Mouse (Mus musculus) embryonic facial prominence, embryonic 14.5 days (tissue): ENCODE measurements around the gene Mief1. TPM values are rescaled to one million over a fixed set of nuclear protein-coding genes. Genes with fewer than 3 reads are reported as not detected.

ENCODE experiments used
- ATAC-seq: fragments of 200-750 bp; cut with Nextera tagmentation; 2 replicates; pipeline ENCODE4 v1.8.0; 2017; ENCODE audit warnings: low read depth, moderate number of reproducible peaks, moderate TSS enrichment
- DNase-seq: peaks from one replicate; pipeline ENCODE4 v3.0.0-alpha.2; 2015; ENCODE audit warnings: low spot score
- H3K27ac ChIP-seq: fragments of 300-500 bp; sonication (generic); replicated peaks from 2 replicates; pipeline ENCODE4 v1.5.1; 2014; ENCODE audit warnings: low read depth, mild to moderate bottlenecking, low read length, moderate library complexity
- H3K27me3 ChIP-seq: fragments of 300-500 bp; sonication (generic); replicated peaks from 2 replicates; pipeline ENCODE4 v1.6.1; 2014; ENCODE audit warnings: low read length; ENCODE audit not compliant: control insufficient read depth, insufficient read depth
- H3K36me3 ChIP-seq: fragments of 300-500 bp; sonication (generic); 2 replicates; pipeline ENCODE4 v1.6.1; 2014; ENCODE audit warnings: low read length, mixed read lengths; ENCODE audit not compliant: control insufficient read depth, insufficient read depth
- H3K4me1 ChIP-seq: fragments of 300-500 bp; sonication (generic); 2 replicates; pipeline ENCODE4 v1.6.1; 2014; ENCODE audit warnings: antibody characterized with exemption, low read length; ENCODE audit not compliant: control insufficient read depth, insufficient read depth
- H3K4me2 ChIP-seq: fragments of 300-500 bp; sonication (generic); 2 replicates; pipeline ENCODE4 v1.6.1; 2014; ENCODE audit warnings: low read depth, mild to moderate bottlenecking, low read length, moderate library complexity, mixed read lengths
- H3K4me3 ChIP-seq: fragments of 300-500 bp; sonication (generic); 2 replicates; pipeline ENCODE4 v1.5.1; 2014; ENCODE audit warnings: low read depth, mild to moderate bottlenecking, low read length
- H3K9ac ChIP-seq: fragments of 300-500 bp; sonication (generic); 2 replicates; pipeline ENCODE4 v1.6.1; 2014; ENCODE audit warnings: low read depth, mild to moderate bottlenecking, low read length, moderate library complexity, mixed read lengths
- H3K9me3 ChIP-seq: fragments of 300-500 bp; sonication (generic); 2 replicates; pipeline ENCODE4 v1.6.1; 2016; ENCODE audit warnings: low read length; ENCODE audit not compliant: control insufficient read depth
- WGBS: fragments of 180-500 bp; shearing (Covaris S2); extraction: QIAGEN DNeasy Blood & Tissue Kit; methylation state at CpG from one replicate; pipeline ENCODE4 v1.1.7; 2014; 5-methylcytosine and 5-hydroxymethylcytosine counted together
- polyA plus RNA-seq: library from polyadenylated mRNA; unstranded; fragments of >200 nt; fragmentation: Nextera tagmentation; extraction: Ambion mirVana; gene quantifications from 2 replicates; pipeline ENCODE4 v1.2.1, GENCODE M21; 2014

Gene Mief1
- polyA plus RNA-seq, 1 experiment from 2014 or later: 27.9 TPM

DNA sequence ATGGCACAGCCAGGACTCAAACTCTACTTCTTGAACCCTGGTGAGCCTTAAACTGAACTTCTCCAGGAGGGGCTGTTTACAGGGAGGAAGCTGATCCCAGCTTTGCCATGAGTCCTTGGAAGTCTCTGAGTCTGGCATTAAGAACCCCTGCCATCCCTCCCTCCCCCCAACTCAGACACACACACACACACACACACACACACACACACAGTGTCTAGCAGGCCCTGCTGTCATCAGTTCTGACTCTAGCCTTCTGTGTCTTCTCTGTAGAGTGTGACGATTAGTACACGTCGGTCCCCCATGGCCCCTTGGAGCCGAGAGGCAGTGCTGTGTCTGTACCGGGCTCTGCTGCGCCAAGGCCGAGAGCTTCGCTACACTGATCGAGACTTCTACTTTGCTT, 1.7 kb downstream of the Mief1 start, which contains the start of gene AC140267.1:
AC140267.1 (plus strand) TSS at position 301 of the 400 bp plus-strand sequence.
- Histone ChIP-seq H3K4me2 (peak within 1 kb of the TSS; percentile 76), H3K9me3 (no peaks in the 10 kb centered on the region), H3K9ac (peak within 1 kb of the TSS; percentile 89), H3K4me3 (peak within 1 kb of the TSS; percentile 96), H3K27me3 (no peaks in the 10 kb centered on the region), H3K27ac (no peak within 1 kb of the TSS), H3K36me3 (peaks cover 41% of the 10 kb centered on the region), H3K4me1 (peaks cover 3% of the 10 kb centered on the region)
- ATAC-seq (no peak), DNase-seq (no peak)
- WGBS: 94% methylated on average over 9 of the region's 9 CpGs

DNA sequence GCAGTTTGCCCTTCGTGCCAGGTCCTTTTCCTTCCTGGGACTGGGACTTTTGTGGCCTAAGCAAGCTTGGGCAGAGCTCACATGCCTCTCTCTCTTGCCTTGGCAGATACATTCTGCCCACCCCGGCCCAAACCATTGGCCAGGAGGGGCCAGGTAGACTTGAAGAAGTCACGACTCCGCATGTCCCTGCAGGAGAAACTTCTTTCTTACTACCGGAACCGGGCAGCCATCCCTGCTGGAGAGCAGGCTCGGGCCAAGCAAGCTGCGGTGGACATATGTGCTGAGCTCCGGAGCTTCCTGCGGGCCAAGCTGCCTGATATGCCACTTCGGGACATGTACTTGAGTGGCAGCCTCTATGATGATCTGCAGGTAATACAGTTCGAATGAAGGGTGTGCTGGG, 14.3 kb downstream of the Mief1 start:
- no peak overlapping the region for H3K27ac ChIP-seq
- no peak for ATAC-seq
- H3K4me1 ChIP-seq: no peaks in the 10 kb centered on the region
- no peak overlapping the region for H3K9ac ChIP-seq
- DNase-seq: no peak
- no peak overlapping the region for H3K4me2 ChIP-seq
- 93% methylated on average over 12 of the region's 12 CpGs for WGBS
- peaks cover 82% of the 10 kb centered on the region for H3K36me3 ChIP-seq
- no peak overlapping the region for H3K4me3 ChIP-seq
- H3K27me3 ChIP-seq: no peaks in the 10 kb centered on the region
- no peaks in the 10 kb centered on the region for H3K9me3 ChIP-seq

DNA sequence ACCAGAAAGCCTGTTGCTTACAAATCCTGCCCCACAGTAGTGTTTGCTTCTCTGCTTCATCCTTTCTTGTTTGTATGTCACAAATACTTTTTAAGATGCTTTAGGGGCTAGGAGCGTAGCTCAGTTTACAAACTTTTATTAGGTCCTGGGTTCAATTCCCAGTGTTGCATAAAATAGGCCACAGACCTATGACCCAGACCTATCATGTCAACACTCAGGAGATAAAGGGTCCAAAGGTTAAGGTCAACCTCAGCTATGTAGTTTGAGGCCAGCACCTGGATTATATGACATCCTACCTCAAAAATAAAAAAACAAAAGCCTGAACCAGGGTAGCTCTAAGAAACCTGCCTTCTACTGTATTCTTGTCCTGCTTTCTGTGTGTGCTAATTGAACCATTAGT, 14.8 kb downstream of the Mief1 start:
- H3K27ac ChIP-seq: no peak overlapping the region
- H3K4me3 ChIP-seq: no peak overlapping the region

DNA sequence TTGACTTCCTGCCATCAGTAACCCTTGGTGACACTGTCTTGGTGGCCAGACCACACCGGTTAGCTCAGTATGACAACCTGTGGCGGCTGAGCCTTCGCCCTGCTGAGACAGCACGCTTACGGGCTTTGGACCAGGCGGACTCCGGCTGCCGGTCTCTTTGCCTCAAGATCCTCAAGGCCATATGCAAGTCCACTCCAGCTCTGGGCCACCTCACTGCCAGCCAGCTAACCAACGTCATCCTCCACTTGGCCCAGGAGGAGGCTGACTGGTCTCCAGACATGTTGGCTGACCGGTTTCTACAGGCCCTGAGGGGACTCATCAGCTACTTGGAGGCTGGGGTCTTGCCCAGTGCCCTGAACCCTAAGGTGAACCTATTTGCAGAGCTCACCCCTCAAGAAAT, 15.9 kb downstream of the Mief1 start:
- Histone ChIP-seq H3K27me3 (no peaks in the 10 kb centered on the region), H3K4me3 (no peak overlapping the region), H3K9ac (no peak overlapping the region), H3K27ac (no peak overlapping the region), H3K4me1 (peaks cover 6% of the 10 kb centered on the region; the same call in 1 of the 2 replicates), H3K36me3 (peaks cover 67% of the 10 kb centered on the region), H3K4me2 (no peak overlapping the region), H3K9me3 (no peaks in the 10 kb centered on the region)
- WGBS: 95% methylated on average over 10 of the region's 10 CpGs
- ATAC-seq: no peak
- no peak for DNase-seq

More for the DNA sequence above, 14.8 kb downstream of the Mief1 start:
- Histone ChIP-seq H3K36me3 (peaks cover 78% of the 10 kb centered on the region), H3K4me1 (no peaks in the 10 kb centered on the region), H3K9me3 (no peaks in the 10 kb centered on the region), H3K27me3 (no peaks in the 10 kb centered on the region), H3K4me2 (no peak overlapping the region), H3K9ac (no peak overlapping the region)
- WGBS: 94% methylated on average over 1 of the region's 1 CpGs
- no peak for ATAC-seq
- DNase-seq: no peak

DNA sequence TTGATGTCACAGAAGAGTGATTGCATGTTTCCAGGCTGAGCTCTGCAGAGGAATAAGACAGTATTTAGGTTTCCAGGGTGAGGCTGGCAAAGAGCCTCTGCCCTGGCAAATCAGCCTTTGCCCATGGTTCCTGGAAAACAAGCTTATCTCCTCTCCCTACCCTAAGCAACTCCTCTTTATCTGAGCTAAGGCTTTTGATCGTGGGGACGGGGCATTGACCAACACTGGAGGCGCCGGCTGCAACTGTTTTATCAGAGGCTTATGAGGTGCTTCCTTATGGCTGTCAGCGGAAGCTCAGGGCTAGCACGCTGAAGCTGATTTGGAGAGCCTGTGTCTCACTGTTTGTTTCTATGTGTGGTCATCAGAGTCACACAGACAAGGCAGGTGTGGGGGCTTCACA, 16.8 kb downstream of the Mief1 start:
- Histone ChIP-seq H3K9ac (no peak overlapping the region), H3K27me3 (no peaks in the 10 kb centered on the region), H3K27ac (no peak overlapping the region), H3K9me3 (no peaks in the 10 kb centered on the region), H3K36me3 (peaks cover 62% of the 10 kb centered on the region), H3K4me2 (no peak overlapping the region), H3K4me3 (no peak overlapping the region), H3K4me1 (peaks cover 6% of the 10 kb centered on the region; the same call in 1 of the 2 replicates)
- ATAC-seq (no peak), DNase-seq (no peak)
- WGBS: 90% methylated on average over 6 of the region's 6 CpGs

DNA sequence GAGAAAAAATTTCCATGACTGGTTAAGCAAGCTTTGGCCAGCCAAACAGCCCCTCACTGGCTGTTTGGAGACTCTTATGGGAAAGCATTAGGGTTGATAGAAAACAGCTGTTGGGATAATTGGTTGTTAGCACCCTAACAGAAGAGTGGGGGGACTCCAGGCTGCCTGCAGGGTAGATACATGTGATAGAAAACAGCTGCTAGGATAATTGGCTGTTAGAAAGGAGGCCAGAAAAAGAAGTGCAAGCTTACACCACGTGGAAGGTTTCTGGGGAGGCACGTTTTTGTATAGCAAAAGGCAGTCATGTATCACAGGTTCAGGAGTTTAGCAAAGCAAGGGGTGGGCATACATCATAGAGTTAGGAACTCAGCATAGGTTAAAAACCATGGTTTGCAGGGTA, 19.7 kb downstream of the Mief1 start:
- peaks cover 60% of the 10 kb centered on the region for H3K36me3 ChIP-seq
- DNase-seq (peak; percentile 89), ATAC-seq (no peak)
- no peaks in the 10 kb centered on the region for H3K27me3 ChIP-seq
- H3K9ac ChIP-seq: no peak overlapping the region
- no peak overlapping the region for H3K4me3 ChIP-seq
- peak overlapping the region; percentile 94 for H3K27ac ChIP-seq
- H3K9me3 ChIP-seq: no peaks in the 10 kb centered on the region
- WGBS: 12% methylated on average over 2 of the region's 2 CpGs
- peaks cover 13% of the 10 kb centered on the region for H3K4me1 ChIP-seq
- H3K4me2 ChIP-seq: peak overlapping the region; percentile 94; the same call in 1 of the 2 replicates

DNA sequence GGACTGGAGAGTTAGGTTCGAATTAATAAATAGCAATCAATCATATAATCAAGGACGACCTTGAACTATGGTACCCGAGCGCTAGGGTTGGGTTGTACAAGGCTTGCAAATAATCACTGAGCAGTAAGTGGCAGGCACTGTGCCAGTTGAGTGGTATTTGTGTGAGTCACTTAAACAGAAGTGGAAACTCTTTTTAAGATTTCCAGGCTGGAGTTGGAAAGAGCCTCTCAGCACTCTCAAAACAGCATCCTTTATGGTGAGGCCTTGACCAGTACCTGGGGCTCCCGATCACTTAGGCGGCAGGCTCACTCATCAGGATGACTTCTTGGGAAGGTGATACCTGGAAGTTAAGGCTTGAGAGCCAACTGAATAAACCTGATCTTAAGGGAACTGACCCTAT, 20.4 kb downstream of the Mief1 start:
- no peak for ATAC-seq
- peak overlapping the region; percentile 69 for H3K9ac ChIP-seq
- no peaks in the 10 kb centered on the region for H3K9me3 ChIP-seq
- DNase-seq: peak; percentile 63
- no peaks in the 10 kb centered on the region for H3K27me3 ChIP-seq
- H3K27ac ChIP-seq: peak overlapping the region; percentile 94
- 41% methylated on average over 6 of the region's 6 CpGs for WGBS
- peaks cover 58% of the 10 kb centered on the region for H3K36me3 ChIP-seq
- peak overlapping the region; percentile 94 for H3K4me2 ChIP-seq
- H3K4me1 ChIP-seq: peaks cover 13% of the 10 kb centered on the region
- peak overlapping the region; percentile 96 for H3K4me3 ChIP-seq

DNA sequence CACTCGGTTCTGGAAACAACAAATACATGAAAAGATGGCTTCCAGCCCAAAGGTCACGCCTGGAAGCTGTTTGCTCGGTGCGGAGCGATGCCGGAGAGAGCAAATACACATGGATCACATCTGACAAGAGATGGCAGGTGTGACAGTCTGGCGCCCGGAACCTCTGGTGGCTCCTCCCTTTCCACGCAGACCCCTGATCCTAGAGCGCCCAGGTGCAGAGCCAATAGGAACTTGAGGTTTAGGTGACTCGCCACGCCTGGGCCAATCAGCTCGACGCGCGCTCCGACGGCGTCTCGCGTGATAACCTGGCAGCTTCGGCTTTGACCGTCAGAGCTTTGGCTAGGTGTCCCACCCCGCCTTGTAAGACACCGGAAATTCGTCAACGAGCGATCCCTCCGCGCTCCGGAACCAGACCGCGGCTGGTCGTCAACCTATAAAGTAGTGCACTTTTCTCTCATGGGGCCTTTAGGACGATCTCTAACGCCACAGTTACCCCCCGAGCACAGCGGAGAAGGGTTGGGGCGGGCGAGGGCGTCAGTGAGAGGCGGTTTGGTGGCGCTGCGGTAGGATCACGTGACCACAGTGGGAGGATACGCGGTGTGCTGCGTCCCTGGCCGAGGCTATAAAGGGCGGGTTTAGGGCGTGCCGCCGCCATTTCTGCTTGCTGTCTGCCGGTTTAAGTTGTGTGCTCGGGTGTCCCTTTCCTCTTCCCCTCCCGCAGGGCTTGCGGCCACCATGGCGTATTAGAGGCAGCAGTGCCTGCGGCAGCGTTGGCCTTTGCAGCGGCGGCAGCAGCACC, 21.2 kb downstream of the Mief1 start, which contains the start of gene Atf4:
Atf4 (plus strand) TSS at position 338 of the 799 bp plus-strand sequence.
- H3K4me2 ChIP-seq: peak within 1 kb of the TSS; percentile 94
- peak within 1 kb of the TSS; percentile 100 for H3K9ac ChIP-seq
- H3K4me3 ChIP-seq: peak within 1 kb of the TSS; percentile 96
- H3K9me3 ChIP-seq: no peaks in the 10 kb centered on the region
- 0% methylated on average over 50 of the region's 62 CpGs for WGBS
- peaks cover 13% of the 10 kb centered on the region for H3K4me1 ChIP-seq
- DNase-seq: peak; percentile 100
- peak within 1 kb of the TSS; percentile 94 for H3K27ac ChIP-seq
- no peaks in the 10 kb centered on the region for H3K27me3 ChIP-seq
- peak; percentile 95 for ATAC-seq
- peaks cover 58% of the 10 kb centered on the region for H3K36me3 ChIP-seq
